Mouse (Mus musculus) embryonic facial prominence, embryonic 10.5 days (tissue): ENCODE data around the gene Rbm6. TPM values are rescaled to one million over a fixed set of nuclear protein-coding genes. Genes with fewer than 3 reads are reported as not detected.

Experiments used
- DNase-seq: peaks from one replicate; pipeline ENCODE4 v3.0.0-alpha.2; 2017; ENCODE audit warnings: low spot score
- H3K27ac ChIP-seq: fragments of 300-500 bp; sonication (generic); replicated peaks from 2 replicates; pipeline ENCODE4 v1.5.1; 2016; ENCODE audit warnings: mild to moderate bottlenecking
- H3K27me3 ChIP-seq: fragments of 300-500 bp; sonication (generic); replicated peaks from 2 replicates; pipeline ENCODE4 v1.6.1; 2016; ENCODE audit warnings: low read depth, mild to moderate bottlenecking; ENCODE audit not compliant: poor library complexity, severe bottlenecking
- H3K36me3 ChIP-seq: fragments of 300-500 bp; sonication (generic); replicated peaks from 2 replicates; pipeline ENCODE4 v1.6.1; 2016; ENCODE audit warnings: mild to moderate bottlenecking, moderate library complexity
- H3K4me1 ChIP-seq: fragments of 300-500 bp; sonication (generic); 2 replicates; pipeline ENCODE4 v1.6.1; 2016
- H3K4me3 ChIP-seq: fragments of 300-500 bp; sonication (generic); 2 replicates; pipeline ENCODE4 v1.5.1; 2016; ENCODE audit warnings: mild to moderate bottlenecking, moderate library complexity
- H3K9me3 ChIP-seq: fragments of 300-500 bp; sonication (generic); 2 replicates; pipeline ENCODE4 v1.6.1; 2016; ENCODE audit warnings: mild to moderate bottlenecking
- WGBS: fragments of 180-500 bp; shearing (Covaris S2); methylation state at CpG from one replicate; pipeline ENCODE4 v1.1.7; 2016; 5-methylcytosine and 5-hydroxymethylcytosine counted together
- polyA plus RNA-seq: library from polyadenylated mRNA; unstranded; fragments of >200 nt; fragmentation: Nextera tagmentation; extraction: Ambion mirVana; gene quantifications from 2 replicates; pipeline ENCODE4 v1.2.1, GENCODE M21; 2016

Gene Rbm6
- polyA plus RNA-seq: 114 and 116 TPM in 2 replicates

DNA sequence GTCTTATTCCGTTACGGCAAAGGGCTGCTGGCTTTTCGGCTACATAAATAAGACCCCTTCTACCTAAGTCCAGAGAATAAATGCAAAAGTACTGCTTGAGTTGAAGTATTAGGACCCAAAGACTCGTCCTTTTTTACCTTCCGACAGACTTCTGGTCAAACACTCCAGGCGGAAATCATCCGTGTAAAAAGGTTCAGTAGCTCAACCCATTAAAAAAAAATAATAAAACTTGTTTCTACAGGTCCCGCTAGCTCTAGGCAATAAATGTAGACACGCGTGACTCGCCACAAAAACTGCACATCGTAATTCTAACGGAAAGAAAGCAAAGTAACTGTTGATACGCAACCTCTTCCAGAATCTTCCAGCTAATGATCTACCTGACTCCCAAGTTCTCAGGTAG lies at the start of gene Rbm6:
Rbm6 (minus strand) TSS at position 101 of the 400 bp plus-strand sequence.
- DNase-seq: no peak
- Histone ChIP-seq H3K27ac (peak within 1 kb of the TSS; percentile 98), H3K27me3 (no peaks in the 10 kb centered on the region), H3K9me3 (no peaks in the 10 kb centered on the region), H3K4me1 (peaks cover 16% of the 10 kb centered on the region), H3K4me3 (peak within 1 kb of the TSS; percentile 89), H3K36me3 (peaks cover 18% of the 10 kb centered on the region)
- WGBS: 12% methylated on average over 14 of the region's 14 CpGs

- H3K4me1 ChIP-seq: peaks cover 27% of the 10 kb centered on the region
- no peak overlapping the region for H3K4me3 ChIP-seq
- no peaks in the 10 kb centered on the region for H3K36me3 ChIP-seq
- WGBS: 88% methylated on average over 5 of the region's 5 CpGs
- 0 out of 2 replicates have a peak, but pooled peaks cover 15% of the 10 kb centered on the region for H3K27me3 ChIP-seq
- no peak overlapping the region for H3K27ac ChIP-seq
- DNase-seq: no peak
- no peaks in the 10 kb centered on the region for H3K9me3 ChIP-seq
Observed at GRCm38 (mm10) chr9:107919441-107919840, 46.4 kb upstream of the Rbm6 start.

DNA sequence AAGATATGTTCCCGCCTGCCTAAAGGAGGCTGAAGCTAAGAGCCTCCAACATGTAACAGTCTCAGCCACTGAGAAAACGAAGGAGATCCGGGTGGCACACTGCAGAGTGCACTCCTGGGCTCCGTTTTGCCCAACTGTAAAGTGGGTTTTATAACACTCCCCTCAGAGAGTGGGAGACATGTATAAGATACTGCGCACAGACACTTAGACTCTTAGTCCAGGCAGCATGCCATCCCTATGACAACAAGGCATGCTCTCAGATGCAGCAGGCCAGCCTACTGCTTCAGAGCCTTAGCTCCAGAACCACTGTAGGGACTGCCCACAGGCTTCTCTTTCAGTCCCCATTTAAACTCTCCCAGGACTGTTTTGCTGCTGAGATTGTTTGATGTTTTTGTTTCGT lies 45.8 kb upstream of the Rbm6 start:
- H3K9me3 ChIP-seq: no peaks in the 10 kb centered on the region
- H3K36me3 ChIP-seq: no peaks in the 10 kb centered on the region
- no peak for DNase-seq
- H3K4me1 ChIP-seq: peaks cover 27% of the 10 kb centered on the region
- 0 out of 2 replicates have a peak, but pooled peaks cover 10% of the 10 kb centered on the region for H3K27me3 ChIP-seq
- H3K4me3 ChIP-seq: no peak overlapping the region
- no peak overlapping the region for H3K27ac ChIP-seq
- WGBS: 85% methylated on average over 6 of the region's 6 CpGs

DNA sequence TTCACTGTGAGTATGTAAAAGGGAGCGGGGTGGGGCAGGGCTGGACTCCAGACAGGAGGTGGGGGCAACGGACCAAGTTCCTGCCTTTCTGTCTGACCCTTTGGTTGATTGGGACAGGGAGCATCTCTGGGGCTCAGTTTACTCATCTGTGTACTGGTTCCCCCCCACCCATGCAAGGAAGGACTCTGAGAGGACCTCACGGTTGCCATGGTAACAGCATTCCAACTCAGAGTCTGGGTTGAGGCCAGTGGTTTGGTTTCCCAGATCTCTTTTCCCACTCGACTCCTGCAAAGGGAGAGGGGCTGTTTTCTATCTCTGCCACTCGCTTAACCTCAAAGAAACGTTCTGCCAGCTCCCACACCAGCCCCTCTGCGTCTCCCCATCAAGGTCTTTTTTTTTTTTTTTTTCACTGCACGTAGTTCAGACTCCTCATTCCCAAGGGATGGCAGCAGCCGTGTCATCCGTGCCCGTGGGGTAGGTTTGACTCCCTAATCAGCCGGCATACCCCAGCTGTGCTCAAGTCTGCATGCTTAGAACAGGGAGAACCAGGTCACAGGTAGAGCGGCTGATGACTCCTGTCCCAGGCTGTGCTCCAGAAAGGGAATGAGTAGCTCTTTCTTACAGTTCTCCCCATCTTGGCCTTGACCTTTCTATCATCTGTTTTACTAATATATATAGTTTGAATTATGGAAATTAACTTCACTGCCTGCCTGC lies 45.0 kb upstream of the Rbm6 start:
- H3K36me3 ChIP-seq: no peaks in the 10 kb centered on the region
- 48% methylated on average over 13 of the region's 13 CpGs for whole genome bisulfite sequencing
- no peak overlapping the region for H3K4me3 ChIP-seq
- H3K27me3 ChIP-seq: 0 out of 2 replicates have a peak, but pooled peaks cover 6% of the 10 kb centered on the region
- H3K27ac ChIP-seq: peak overlapping the region; percentile 40; the same call in 1 of the 2 replicates
- peaks cover 27% of the 10 kb centered on the region for H3K4me1 ChIP-seq
- no peaks in the 10 kb centered on the region for H3K9me3 ChIP-seq
- DNase-seq: peak; percentile 46

GRCm38 (mm10) chr9:107914764-107915420 lies 41.9 kb upstream of the Rbm6 start:
- no peak for DNase-seq
- H3K27ac ChIP-seq: no peak overlapping the region
- H3K9me3 ChIP-seq: no peaks in the 10 kb centered on the region
- peaks cover 27% of the 10 kb centered on the region for H3K4me1 ChIP-seq
- 83% methylated on average over 16 of the region's 16 CpGs for WGBS
- H3K4me3 ChIP-seq: no peak overlapping the region
- 0 out of 2 replicates have a peak, but pooled peaks cover 6% of the 10 kb centered on the region for H3K27me3 ChIP-seq
- no peaks in the 10 kb centered on the region for H3K36me3 ChIP-seq

DNA sequence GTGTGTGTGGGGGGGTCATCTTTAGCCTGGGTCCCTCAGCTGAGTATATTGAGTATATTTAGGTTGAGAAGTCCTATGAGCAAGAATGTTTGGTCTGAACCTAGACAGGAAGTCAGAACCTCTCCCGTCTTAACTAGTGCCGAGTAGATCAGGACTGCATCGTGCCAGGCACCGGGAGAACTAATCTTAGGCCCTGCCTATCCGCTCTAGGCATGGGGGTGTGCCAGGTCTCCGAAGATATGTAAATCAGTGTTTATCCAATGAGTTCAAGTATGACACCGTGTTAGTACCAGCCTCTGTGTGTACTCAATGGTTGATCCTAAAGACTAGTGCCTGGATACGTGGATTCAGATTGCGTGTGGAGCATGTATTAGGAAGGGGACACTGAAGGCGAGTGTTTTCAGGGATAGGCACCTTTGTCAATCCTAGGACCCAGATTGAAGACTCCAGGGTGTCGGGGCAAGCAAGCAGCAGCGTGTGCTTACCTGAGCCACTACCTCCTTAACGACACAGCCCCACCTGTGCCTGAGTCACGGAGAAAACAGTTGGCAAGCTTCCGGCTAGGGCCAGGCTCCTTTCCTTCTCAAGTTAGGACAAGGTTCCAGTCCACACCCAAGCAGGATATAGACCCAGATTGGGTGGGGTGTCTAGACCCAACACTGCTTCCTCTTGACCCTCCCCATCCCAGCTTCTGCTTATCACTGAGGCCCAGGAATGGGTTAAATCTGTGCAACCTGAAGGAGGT lies 37.2 kb upstream of the Rbm6 start:
- no peak for DNase-seq
- 90% methylated on average over 15 of the region's 15 CpGs for WGBS
- Histone ChIP-seq H3K4me3 (no peak overlapping the region), H3K27me3 (peaks cover 34% of the 10 kb centered on the region), H3K4me1 (peaks cover 39% of the 10 kb centered on the region), H3K36me3 (no peaks in the 10 kb centered on the region), H3K27ac (no peak overlapping the region), H3K9me3 (no peaks in the 10 kb centered on the region)

DNA sequence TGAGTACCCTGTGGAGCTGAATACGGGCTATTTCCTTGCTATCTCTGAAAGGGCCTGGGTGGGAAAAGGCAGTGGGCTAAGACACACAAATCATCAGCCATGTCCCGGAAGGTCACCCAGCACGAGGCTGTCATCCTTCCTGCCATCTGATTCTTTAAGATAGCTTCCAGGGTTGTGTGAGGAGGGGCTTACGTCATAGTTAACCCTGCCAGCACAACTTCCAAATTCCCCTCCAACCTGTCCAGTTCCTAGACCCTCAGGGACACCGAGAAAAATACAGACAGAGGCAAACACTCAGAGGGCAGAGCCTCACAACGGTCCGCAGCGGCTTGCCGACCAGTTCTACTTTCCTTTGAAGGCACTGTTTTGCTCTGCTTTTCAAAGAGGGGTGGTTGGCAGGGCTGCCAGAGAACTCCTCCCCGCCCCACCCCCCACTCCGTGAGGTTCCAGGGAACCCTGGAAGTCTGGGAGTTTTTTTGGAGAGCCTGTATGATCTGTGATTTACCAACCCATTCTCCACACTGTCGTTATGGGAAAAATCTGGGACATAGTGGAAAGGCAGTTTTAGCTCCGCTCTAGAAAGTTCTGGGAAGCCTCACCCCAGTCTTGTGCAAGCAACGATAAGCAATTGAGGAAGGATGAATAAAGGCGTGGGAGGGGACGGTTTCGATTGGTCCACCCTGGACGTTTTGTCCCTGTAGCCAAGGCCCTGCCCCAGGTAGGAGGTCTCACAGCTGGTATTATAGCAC lies 35.5 kb upstream of the Rbm6 start:
- H3K27ac ChIP-seq: no peak overlapping the region
- no peak for DNase-seq
- no peaks in the 10 kb centered on the region for H3K36me3 ChIP-seq
- peaks cover 38% of the 10 kb centered on the region for H3K4me1 ChIP-seq
- H3K4me3 ChIP-seq: peak overlapping the region; percentile 16; the same call in 1 of the 2 replicates
- H3K9me3 ChIP-seq: no peaks in the 10 kb centered on the region
- peaks cover 39% of the 10 kb centered on the region for H3K27me3 ChIP-seq
- 39% methylated on average over 18 of the region's 18 CpGs for WGBS

GRCm38 (mm10) chr9:107907801-107908120 lies 34.7 kb upstream of the Rbm6 start:
- Histone ChIP-seq H3K9me3 (no peaks in the 10 kb centered on the region), H3K27ac (no peak overlapping the region), H3K4me3 (0 out of 2 replicates have a peak overlapping the region, but pooled peaks have one; percentile 12), H3K36me3 (no peaks in the 10 kb centered on the region), H3K4me1 (peaks cover 38% of the 10 kb centered on the region), H3K27me3 (peaks cover 45% of the 10 kb centered on the region)
- 89% methylated on average over 14 of the region's 14 CpGs for WGBS
- no peak for DNase-seq

- Histone ChIP-seq H3K27me3 (peaks cover 51% of the 10 kb centered on the region), H3K27ac (peak overlapping the region; percentile 70), H3K4me1 (peaks cover 38% of the 10 kb centered on the region), H3K36me3 (0 out of 2 replicates have a peak, but pooled peaks cover 4% of the 10 kb centered on the region), H3K9me3 (no peaks in the 10 kb centered on the region), H3K4me3 (peak overlapping the region; percentile 57)
- whole genome bisulfite sequencing: 48% methylated on average over 31 of the region's 31 CpGs
- peak; percentile 27 for DNase-seq
Observed at GRCm38 (mm10) chr9:107906967-107907800, 34.1 kb upstream of the Rbm6 start.

- DNase-seq: peak; percentile 87
- WGBS: 20% methylated on average over 19 of the region's 19 CpGs
- peak within 1 kb of the TSS; percentile 57 for H3K4me3 ChIP-seq
- H3K36me3 ChIP-seq: 0 out of 2 replicates have a peak, but pooled peaks cover 5% of the 10 kb centered on the region
- peaks cover 43% of the 10 kb centered on the region for H3K4me1 ChIP-seq
- H3K27me3 ChIP-seq: peaks cover 58% of the 10 kb centered on the region
- peak within 1 kb of the TSS; percentile 70 for H3K27ac ChIP-seq
- no peaks in the 10 kb centered on the region for H3K9me3 ChIP-seq
Observed at GRCm38 (mm10) chr9:107906252-107906966, 33.4 kb upstream of the Rbm6 start, which contains the start of gene Mst1r. Gene Mst1r, plus strand, starts transcription at chr9:107906873.

DNA sequence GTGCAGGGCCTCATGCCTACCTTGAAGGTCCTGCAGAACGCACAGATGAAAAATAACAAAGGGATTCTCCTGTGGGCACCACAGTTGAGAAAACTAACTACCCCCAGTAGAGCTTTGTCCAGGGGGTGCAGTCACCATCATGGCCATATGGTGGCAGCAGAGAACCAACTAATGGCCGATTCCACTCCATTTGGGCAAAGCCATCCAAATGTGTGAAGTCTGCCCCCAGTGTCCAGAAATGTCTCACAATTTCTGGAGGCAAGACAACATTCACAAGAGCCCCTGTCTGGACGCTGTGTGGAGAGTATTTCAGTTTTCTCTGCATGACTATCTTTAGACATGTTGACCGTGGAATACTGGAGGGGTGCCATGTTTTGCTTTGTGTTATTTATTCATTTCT lies 31.7 kb upstream of the Rbm6 start:
- no peaks in the 10 kb centered on the region for H3K9me3 ChIP-seq
- peaks cover 75% of the 10 kb centered on the region for H3K27me3 ChIP-seq
- WGBS: 9% methylated on average over 4 of the region's 4 CpGs
- no peak overlapping the region for H3K27ac ChIP-seq
- peaks cover 57% of the 10 kb centered on the region for H3K4me1 ChIP-seq
- peaks cover 14% of the 10 kb centered on the region; the same call in 1 of the 2 replicates for H3K36me3 ChIP-seq
- no peak overlapping the region for H3K4me3 ChIP-seq
- peak; percentile 89 for DNase-seq
